Mouse (Mus musculus) lung, embryonic 14.5 days (tissue): ENCODE data around the gene Adamts15. TPM values are rescaled to one million over a fixed set of nuclear protein-coding genes. Genes with fewer than 3 reads are reported as not detected.

Experiments
- ATAC-seq: fragments of 200-750 bp; cut with Nextera tagmentation; 2 replicates; pipeline ENCODE4 v1.8.0; 2017; ENCODE audit warnings: mild to moderate bottlenecking, moderate TSS enrichment, moderate library complexity; ENCODE audit not compliant: insufficient read depth
- DNase-seq: peaks from one replicate; pipeline ENCODE4 v3.0.0-alpha.2; 2015
- H3K27ac ChIP-seq: fragments of 300-500 bp; sonication (generic); 2 replicates; pipeline ENCODE4 v1.5.1; 2014; ENCODE audit warnings: low read depth, mild to moderate bottlenecking, moderate library complexity
- H3K27me3 ChIP-seq: fragments of 300-500 bp; sonication (generic); 2 replicates; pipeline ENCODE4 v1.6.1; 2014; ENCODE audit warnings: low read length, control low read depth; ENCODE audit not compliant: insufficient read depth
- H3K36me3 ChIP-seq: fragments of 300-500 bp; sonication (generic); 2 replicates; pipeline ENCODE4 v1.6.1; 2014; ENCODE audit warnings: control low read depth; ENCODE audit not compliant: insufficient read depth
- H3K4me1 ChIP-seq: fragments of 300-500 bp; sonication (generic); 2 replicates; pipeline ENCODE4 v1.6.1; 2014; ENCODE audit warnings: antibody characterized with exemption, control low read depth; ENCODE audit not compliant: insufficient read depth
- H3K4me2 ChIP-seq: fragments of 300-500 bp; sonication (generic); 2 replicates; pipeline ENCODE4 v1.6.1; 2014; ENCODE audit warnings: mild to moderate bottlenecking
- H3K4me3 ChIP-seq: fragments of 300-500 bp; sonication (generic); 2 replicates; pipeline ENCODE4 v1.5.1; 2014; ENCODE audit warnings: low read depth, low read length
- H3K9ac ChIP-seq: fragments of 300-500 bp; sonication (generic); 2 replicates; pipeline ENCODE4 v1.6.1; 2014
- H3K9me3 ChIP-seq: fragments of 300-500 bp; sonication (generic); 2 replicates; pipeline ENCODE4 v1.6.1; 2016; ENCODE audit warnings: low read depth, low read length, control low read depth
- CTCF ChIP-seq: IDR thresholded peaks from 2 replicates; pipeline ENCODE4 v1.5.1; 2016; ENCODE audit warnings: antibody characterized with exemption, low read depth
- WGBS: fragments of 180-500 bp; shearing (Covaris S2); extraction: QIAGEN DNeasy Blood & Tissue Kit; methylation state at CpG from one replicate; pipeline ENCODE4 v1.1.7; 2014; 5-methylcytosine and 5-hydroxymethylcytosine counted together
- polyA plus RNA-seq: library from polyadenylated mRNA; unstranded; fragments of >200 nt; fragmentation: Nextera tagmentation; extraction: Ambion mirVana; gene quantifications from 2 replicates; pipeline ENCODE4 v1.2.1, GENCODE M21; 2014

Adamts15 gene
- 6.2 and 6.4 TPM in 2 replicates for polyA plus RNA-seq

GRCm38 (mm10) chr9:30922197-30922894 lies at the start of gene Adamts15:
Adamts15 (minus strand) TSS chr9:30922452.
- no peaks in the 10 kb centered on the region for H3K9me3 ChIP-seq
- peak; percentile 16; the same call in 1 of the 2 replicates for TF ChIP-seq CTCF
- under 1% methylated on average over 47 of the region's 47 CpGs for WGBS
- H3K27ac ChIP-seq: no peak within 1 kb of the TSS; the same call in 1 of the 2 replicates
- no peaks in the 10 kb centered on the region for H3K36me3 ChIP-seq
- H3K4me2 ChIP-seq: peak within 1 kb of the TSS; percentile 94
- peak within 1 kb of the TSS; percentile 43 for H3K9ac ChIP-seq
- H3K4me1 ChIP-seq: peaks cover 6% of the 10 kb centered on the region; the same call in 1 of the 2 replicates
- DNase-seq (peak; percentile 84), ATAC-seq (peak; percentile 90)
- H3K4me3 ChIP-seq: peak within 1 kb of the TSS; percentile 57
- H3K27me3 ChIP-seq: peaks cover 32% of the 10 kb centered on the region

GRCm38 (mm10) chr9:30971967-30972366 lies 49.7 kb upstream of the Adamts15 start:
- DNase-seq (no peak), ATAC-seq (no peak)
- no peak overlapping the region for H3K4me2 ChIP-seq
- H3K36me3 ChIP-seq: no peaks in the 10 kb centered on the region
- no peak overlapping the region for H3K9ac ChIP-seq
- H3K27ac ChIP-seq: no peak overlapping the region
- H3K27me3 ChIP-seq: no peaks in the 10 kb centered on the region
- no peak overlapping the region for H3K4me3 ChIP-seq
- H3K4me1 ChIP-seq: no peaks in the 10 kb centered on the region
- WGBS: 47% methylated on average over 4 of the region's 4 CpGs
- H3K9me3 ChIP-seq: no peaks in the 10 kb centered on the region
- peak; percentile 19; the same call in 1 of the 2 replicates for TF ChIP-seq CTCF

GRCm38 (mm10) chr9:30970001-30970400 lies 47.7 kb upstream of the Adamts15 start:
- H3K27ac ChIP-seq: no peak overlapping the region
- no peak for ATAC-seq
- 63% methylated on average over 3 of the region's 3 CpGs for WGBS

GRCm38 (mm10) chr9:30968130-30968529 lies 45.9 kb upstream of the Adamts15 start:
- H3K4me1 ChIP-seq: no peaks in the 10 kb centered on the region
- no peaks in the 10 kb centered on the region for H3K9me3 ChIP-seq
- no peak overlapping the region for H3K4me2 ChIP-seq
- DNase-seq (no peak), ATAC-seq (no peak)
- no peaks in the 10 kb centered on the region for H3K27me3 ChIP-seq
- no peak for TF ChIP-seq CTCF
- 79% methylated on average over 6 of the region's 6 CpGs for WGBS
- no peaks in the 10 kb centered on the region for H3K36me3 ChIP-seq
- H3K27ac ChIP-seq: no peak overlapping the region
- H3K9ac ChIP-seq: no peak overlapping the region
- no peak overlapping the region for H3K4me3 ChIP-seq

More at GRCm38 (mm10) chr9:30970001-30970400, 47.7 kb upstream of the Adamts15 start:
- Histone ChIP-seq H3K36me3 (no peaks in the 10 kb centered on the region), H3K9ac (no peak overlapping the region), H3K27me3 (no peaks in the 10 kb centered on the region), H3K4me2 (no peak overlapping the region), H3K9me3 (no peaks in the 10 kb centered on the region), H3K4me3 (no peak overlapping the region), H3K4me1 (no peaks in the 10 kb centered on the region)
- no peak for TF ChIP-seq CTCF
- DNase-seq: no peak

- TF ChIP-seq CTCF: no peak
- 31% methylated on average over 7 of the region's 7 CpGs for WGBS
- Histone ChIP-seq H3K4me2 (no peak overlapping the region), H3K9ac (no peak overlapping the region), H3K4me3 (no peak overlapping the region), H3K27me3 (no peaks in the 10 kb centered on the region), H3K27ac (no peak overlapping the region), H3K9me3 (no peaks in the 10 kb centered on the region), H3K4me1 (no peaks in the 10 kb centered on the region), H3K36me3 (no peaks in the 10 kb centered on the region)
- ATAC-seq (no peak), DNase-seq (no peak)
Measured at GRCm38 (mm10) chr9:30966881-30967280, 44.6 kb upstream of the Adamts15 start.

GRCm38 (mm10) chr9:30964685-30965084 lies 42.4 kb upstream of the Adamts15 start:
- ATAC-seq (peak; percentile 83), DNase-seq (peak; percentile 68)
- H3K9ac ChIP-seq: no peak overlapping the region
- 49% methylated on average over 10 of the region's 10 CpGs for WGBS
- no peaks in the 10 kb centered on the region for H3K9me3 ChIP-seq
- H3K27ac ChIP-seq: peak overlapping the region; percentile 69
- no peak overlapping the region for H3K4me2 ChIP-seq
- TF ChIP-seq CTCF: no peak
- H3K4me1 ChIP-seq: no peaks in the 10 kb centered on the region
- no peaks in the 10 kb centered on the region for H3K27me3 ChIP-seq
- H3K4me3 ChIP-seq: no peak overlapping the region
- no peaks in the 10 kb centered on the region for H3K36me3 ChIP-seq

GRCm38 (mm10) chr9:30963780-30964179 lies 41.5 kb upstream of the Adamts15 start:
- DNase-seq (no peak), ATAC-seq (no peak)
- H3K9ac ChIP-seq: no peak overlapping the region
- H3K27ac ChIP-seq: no peak overlapping the region
- H3K4me1 ChIP-seq: no peaks in the 10 kb centered on the region
- no peak for TF ChIP-seq CTCF
- no peaks in the 10 kb centered on the region for H3K9me3 ChIP-seq
- H3K4me2 ChIP-seq: no peak overlapping the region
- 74% methylated on average over 4 of the region's 4 CpGs for WGBS
- H3K4me3 ChIP-seq: no peak overlapping the region
- H3K36me3 ChIP-seq: no peaks in the 10 kb centered on the region
- H3K27me3 ChIP-seq: no peaks in the 10 kb centered on the region
